Mouse (Mus musculus): ENCODE measurements around the gene Rps6kc1.

Gene Rps6kc1

DNA sequence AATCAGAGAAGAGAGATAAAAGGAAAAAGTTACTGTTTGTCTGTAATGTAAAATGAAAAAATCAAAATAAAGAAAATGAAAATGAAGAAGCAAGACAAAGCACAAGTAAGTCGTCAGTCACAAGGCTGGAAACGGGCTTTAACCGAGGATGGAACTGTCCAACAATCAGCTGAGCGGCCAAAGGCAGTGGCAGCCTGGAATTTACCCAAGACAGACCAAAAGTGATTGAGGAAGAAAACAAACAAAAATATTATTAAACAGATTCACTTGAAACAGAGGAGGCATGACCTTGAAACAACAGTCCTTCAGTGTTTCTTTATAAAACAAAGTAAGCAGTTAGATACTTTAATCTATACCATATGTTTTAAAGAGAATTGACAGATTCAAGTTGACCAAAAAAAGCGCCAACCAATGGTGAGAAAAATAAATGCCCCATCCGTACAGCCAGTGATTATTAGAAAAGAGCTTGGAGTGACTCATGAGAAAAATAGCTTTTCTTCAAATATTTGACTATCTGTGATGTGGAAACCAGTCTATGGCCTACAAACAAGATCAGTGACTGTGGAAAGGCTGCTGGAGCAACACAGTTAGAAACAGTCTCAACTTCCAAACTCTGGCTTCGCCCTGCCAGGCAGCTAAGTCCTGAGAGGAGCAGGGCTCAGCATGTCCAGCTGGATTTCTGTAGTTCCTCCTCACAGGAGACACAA lies 77.2 kb downstream of the Rps6kc1 start:
- DNase-seq (ENCODE audit: low read depth, low spot score): no peak

DNA sequence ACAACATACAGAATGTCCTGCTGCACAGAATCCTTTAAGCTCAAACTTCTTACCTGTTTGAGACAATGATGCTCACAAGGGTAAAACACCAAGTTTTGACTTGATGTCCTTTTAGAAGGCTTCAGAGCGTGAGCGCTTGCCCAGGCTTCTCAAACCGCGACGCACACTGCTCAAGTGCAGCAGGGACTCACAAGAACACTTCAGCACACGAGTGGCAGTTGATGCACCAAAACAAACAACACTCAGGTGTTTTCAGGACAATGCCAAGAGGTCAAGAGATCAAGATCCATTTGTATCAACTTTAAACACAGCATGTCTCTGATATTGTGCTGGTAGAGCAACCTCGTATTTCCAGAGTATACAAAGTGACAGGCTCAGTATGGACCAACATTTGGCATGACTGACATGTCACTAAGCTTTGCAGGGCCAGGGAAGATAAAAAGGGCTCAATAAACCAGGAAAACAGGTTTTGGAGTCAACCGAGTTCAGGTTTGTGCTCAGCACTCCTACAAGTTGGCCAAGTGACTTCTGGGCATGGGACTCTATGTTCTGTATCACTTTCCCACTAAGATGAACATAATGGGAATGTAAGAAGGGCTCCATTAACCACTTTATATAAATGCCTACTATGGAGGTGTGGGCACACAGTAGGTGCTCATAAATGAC lies 78.5 kb downstream of the Rps6kc1 start:
- DNase-seq (ENCODE audit: low read depth, low spot score): no peak

DNA sequence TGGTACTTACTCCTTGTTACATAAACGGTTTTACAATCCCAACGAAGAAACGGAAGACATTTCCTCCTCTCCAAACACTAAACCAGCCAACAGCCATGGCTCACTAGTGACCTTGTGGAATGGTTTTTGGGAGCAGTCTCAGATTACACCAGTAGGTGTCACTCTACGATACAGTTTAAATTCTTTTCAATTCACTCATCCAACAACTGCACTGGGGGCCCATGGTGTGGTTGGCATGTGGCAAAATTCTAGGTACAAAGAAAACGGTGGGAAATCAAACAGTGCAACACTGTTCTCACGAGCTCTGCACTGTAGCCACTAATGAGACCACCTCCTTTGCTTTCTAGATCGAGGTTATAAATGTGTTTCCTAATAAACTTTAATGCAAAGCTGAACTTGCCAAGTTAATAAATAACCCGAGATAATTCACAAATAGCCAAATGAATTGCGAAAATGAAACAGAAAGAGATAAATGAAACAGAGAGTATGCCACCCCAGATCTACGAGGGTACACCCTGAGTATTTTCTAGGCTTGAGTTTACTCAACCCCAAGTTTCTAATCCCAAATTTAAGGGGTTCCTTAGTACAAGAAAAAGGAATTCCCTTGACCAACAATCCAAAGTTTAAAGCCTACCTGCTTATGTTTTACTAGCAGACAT lies 79.6 kb downstream of the Rps6kc1 start:
- DNase-seq (ENCODE audit: low read depth, low spot score): peak; percentile 46

DNA sequence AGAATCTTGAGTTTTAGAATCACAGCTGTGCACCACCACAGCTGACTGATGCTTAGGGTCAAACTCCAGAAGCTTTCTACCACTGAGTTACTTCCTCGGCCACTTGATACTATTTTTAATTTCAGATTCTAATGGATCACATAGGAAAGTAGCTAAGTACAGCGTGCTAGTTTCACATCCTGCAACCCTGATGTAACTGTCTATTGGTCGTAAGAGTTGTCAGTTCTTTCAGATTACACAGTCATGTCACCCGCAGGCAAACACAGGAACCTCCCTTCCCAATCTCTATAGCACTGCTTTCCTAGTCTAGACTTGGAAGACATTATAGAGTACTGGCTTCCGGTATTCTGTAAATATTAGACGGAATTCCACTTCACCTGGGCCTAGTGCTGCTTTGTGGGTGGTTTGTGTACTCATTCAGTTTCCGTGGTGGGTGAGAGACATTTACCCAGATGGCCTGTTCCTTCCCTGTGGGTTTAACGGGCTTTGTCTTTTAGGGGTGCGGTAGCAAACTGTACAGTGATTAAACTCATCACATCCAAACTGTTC lies 85.0 kb downstream of the Rps6kc1 start:
- no peak for DNase-seq (ENCODE audit: low read depth, low spot score)

DNA sequence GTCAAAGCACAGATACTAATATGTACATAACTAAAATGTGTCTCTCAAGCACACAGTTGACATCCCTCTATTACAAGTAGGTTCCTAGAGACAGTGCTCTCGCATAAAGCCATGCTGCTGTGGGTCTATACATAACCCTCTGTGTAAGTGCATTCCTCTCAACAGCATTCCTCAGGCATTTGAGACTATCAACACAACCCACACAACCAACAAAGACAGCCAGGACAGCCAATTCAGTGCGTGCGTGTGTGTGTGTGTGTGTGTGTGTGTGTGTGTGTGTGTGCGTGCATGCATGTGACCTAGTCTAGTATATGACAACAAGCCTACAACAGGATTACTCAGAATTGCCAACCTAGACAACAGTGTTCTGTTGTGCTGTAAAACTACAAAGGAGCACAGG lies 87.8 kb downstream of the Rps6kc1 start:
- no peak for DNase-seq (ENCODE audit: low read depth, low spot score)

DNA sequence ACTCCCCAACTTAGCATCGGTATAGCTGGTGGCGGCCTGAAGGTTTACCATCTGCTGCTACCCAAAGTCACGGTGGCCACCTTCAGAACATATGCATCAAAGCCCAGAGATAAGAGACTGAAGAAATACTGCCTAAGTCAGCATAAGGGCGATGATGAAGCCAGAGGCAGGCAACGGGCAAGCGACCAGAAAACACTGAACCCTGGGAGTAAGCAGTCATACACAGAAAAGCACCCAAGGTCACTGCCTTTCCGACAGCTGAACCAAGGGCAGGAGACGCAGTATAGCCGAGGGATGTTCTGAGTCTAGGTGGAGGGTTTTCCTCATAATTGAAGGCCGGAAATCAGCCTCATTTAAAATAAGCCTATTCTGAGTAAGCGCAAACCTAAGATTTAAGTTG lies 95.4 kb downstream of the Rps6kc1 start:
- no peak for DNase-seq (ENCODE audit: low read depth, low spot score)

DNA sequence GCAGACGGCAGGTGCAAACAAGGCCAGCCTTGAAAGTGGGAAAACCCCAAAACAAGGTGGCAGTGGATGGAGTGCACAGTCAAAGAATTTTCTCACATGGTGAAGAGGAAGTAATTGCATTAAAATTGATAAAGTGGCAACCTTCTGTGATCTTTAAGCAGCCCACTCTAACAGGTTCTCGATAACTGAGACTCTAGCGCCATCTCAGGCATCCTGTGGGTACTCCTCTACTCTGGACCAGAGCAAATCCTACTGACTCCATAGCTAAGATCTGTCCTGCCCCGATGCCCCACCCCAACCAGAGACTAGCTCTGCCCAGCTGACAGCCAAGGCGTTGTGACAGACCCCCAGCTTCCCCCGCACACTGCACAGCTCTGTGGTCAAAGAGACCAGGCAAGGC lies 101.2 kb downstream of the Rps6kc1 start:
- DNase-seq (ENCODE audit: low read depth, low spot score): no peak

DNA sequence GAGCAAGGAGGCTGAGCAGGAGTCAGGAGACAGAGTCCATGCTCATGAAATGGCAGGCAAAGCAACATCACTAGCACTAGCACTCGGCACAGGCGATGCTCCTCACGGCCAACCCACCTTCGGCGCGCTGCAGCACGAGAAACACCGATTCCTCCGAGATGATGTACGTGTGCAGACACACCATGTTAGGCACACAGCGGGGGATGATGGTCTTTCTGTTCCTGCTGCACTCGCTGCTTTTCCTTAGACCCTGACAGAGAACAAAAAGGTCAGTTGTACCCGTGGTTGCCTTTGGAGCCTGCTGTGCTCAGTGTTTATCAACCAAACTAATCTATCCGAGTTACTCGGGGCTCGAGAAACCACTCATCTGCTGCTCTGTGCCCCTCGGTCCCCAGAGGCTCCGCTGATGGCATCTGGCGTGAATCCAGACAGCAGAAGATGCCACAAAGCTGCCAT lies 102.8 kb downstream of the Rps6kc1 start:
- peak; percentile 14 for DNase-seq (ENCODE audit: low read depth, low spot score)

DNA sequence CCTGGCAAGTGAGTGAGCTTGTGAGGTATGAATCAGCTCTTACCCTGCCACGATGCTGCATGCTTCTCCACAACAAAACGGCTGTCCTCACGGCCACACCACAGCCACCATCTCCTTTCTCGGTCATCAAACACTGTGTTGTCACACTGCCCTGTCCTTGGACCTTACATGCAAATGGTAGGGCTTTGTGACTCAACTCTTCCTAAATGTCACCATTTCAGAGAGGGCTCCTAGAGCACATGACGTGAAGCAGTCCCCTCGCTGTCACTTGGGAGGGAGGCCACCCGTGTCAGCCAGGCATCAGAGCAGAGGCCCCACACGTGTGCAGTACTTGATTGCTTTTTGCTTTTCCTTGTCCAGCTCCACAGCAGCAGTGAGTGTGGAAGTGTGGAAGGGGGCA lies 104.8 kb downstream of the Rps6kc1 start:
- no peak for DNase-seq (ENCODE audit: low read depth, low spot score)

DNA sequence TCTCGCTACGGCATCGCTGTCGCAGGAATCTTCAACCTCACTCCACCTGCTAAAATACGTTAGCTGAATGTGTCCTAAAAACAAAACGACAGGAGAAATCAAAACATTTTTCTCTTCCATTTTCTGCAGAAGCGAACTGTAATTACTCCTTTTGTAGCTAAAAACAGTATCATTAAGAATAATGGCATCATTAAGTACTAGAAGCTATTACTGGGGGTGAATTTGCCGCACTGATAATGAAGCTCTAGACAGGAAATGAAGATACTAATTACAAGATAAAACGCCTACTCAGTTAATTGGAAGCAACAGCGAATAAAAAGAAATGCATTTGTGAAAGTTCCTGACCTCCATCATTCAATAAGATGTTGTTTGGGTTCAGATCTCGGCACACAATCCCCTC lies 112.9 kb downstream of the Rps6kc1 start:
- DNase-seq (ENCODE audit: low read depth, low spot score): no peak

DNA sequence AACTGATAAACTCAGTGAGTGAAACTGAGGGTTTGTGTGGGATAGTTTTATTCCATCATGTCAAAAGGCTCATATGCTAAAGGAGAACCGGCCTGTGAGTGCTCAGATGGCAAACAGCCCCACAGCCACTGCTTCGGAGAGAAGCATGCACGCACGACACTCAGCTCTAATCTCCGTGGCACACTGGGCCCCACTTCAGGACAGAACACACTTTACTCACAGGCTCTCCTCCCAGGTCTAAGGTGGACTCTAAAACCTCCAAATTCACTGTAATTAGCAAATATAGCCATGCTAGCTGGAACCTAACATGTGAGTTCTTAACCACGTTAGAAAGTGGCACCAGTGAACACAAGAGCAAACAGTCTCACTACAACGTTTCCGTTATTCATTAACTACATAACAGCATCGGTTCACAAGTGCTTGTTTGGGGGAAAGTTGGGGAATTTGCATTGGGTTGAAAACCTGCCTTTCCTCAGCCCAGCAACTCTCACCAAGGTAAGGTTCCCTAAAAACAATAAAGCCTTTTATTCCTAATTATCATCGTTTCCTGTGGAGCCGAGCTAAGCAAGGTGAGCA lies 114.0 kb downstream of the Rps6kc1 start:
- DNase-seq (ENCODE audit: low read depth, low spot score): no peak

DNA sequence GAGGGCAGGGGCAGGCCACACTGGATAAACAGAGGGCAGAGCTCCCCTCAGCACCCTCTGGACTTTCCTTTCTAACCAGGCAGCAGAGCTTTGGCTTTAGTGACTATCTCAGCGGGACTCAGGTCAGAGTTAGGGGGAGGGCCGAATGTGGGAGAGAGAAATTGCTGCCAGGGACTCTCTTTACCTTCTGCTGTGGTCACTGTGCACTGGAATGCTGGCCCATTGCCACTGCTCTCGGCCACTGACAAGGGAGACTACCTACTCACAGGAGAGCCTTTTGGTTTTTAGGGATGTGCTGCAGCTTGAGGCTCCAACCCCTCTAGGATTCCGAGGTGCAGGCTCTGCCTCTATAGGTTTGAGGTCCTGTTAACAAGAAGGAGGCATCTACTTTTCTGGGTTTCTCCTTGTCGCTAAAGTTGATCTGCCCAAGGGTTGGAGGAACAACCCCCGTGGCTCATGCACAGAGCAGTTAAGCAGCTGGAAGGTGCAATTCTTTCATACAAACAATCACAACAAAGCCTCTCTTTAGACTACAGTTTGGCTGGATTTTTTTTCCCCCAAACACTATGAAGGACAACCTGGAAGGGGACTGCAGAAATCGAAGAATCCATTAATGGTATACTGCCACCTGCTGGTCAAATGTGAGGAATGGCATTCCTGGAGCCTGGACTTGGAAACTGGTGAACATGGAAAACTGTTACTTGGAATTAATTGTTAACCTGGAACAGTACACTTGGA lies 114.7 kb downstream of the Rps6kc1 start:
- DNase-seq (ENCODE audit: low read depth, low spot score): no peak

DNA sequence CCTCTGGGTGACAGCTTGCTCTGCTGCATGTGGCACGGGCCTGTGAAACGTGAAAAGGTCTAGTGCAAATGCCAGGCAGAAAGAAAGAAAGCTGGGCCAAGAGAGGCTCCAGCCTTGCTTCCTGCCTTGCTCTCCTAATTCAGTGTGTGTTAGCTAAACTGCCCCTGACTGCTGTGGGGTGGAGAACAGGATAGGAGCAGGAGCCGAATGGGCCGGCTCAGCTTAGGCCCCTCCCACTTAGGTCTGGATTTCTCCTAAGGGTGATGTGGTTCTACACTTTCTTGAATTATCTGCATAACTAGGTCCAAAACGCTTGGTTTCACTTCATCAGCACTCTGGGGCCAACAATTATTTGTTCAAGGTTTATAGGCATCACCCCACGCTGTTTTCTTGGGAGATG lies 119.9 kb downstream of the Rps6kc1 start:
- DNase-seq (ENCODE audit: low read depth, low spot score): no peak

DNA sequence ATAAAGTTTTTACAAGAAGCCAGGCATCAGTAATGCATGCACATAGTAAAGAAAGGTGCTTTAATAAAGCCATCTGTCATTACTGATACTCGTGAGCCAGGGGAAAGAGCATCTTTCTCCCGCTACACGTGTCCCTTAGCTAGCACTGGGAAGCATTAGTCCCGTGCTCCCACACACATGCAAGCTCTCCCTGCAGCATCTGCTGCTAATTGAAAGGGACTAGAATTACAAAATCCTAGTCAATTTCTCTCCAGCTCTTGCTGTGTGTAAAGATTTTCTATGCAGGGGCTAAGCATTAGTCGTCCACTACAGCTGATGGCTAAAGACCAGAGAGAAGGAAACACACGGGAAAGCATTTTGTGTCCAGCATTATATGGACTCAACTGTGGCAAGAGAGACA lies 120.8 kb downstream of the Rps6kc1 start:
- no peak for DNase-seq (ENCODE audit: low read depth, low spot score)

DNA sequence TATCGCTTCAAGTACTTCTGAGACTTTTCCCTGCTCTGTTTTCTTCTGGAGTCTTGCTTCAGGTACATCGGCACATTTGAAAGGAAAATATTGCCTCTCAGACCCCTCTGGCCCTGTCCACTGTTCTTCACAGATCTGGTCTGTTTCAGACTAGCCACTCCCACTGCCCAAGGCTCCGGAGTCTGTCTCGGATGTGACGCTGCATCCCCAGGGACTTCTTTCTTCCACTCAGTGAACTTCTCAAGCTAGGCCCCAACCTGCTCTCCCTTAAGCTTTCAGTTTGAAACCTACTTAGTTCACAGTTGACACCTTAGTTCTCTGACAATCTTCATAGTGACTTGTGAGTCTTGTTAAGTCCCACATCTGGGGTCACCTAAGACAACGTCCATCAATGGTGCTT lies 133.9 kb downstream of the Rps6kc1 start:
- no peak for DNase-seq (ENCODE audit: low read depth, low spot score)

DNA sequence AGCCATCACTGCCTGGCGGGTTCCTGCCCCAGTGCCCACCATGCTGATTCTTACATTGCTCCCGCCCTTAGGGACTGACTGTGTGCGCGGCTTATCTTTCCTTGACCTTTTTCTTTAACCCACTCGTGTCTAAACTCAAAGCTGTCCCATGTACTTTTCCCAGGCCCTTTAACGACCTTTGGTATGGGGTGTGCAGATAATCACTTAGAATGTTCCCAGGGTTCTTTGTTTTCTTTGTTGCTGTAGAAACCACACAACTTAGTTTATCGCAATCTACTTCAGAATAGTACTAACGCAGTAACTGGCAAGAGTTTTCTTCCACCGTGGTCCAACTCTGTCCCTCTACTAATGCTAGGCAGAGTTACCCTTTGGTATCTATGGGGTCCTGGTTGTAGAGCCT lies 135.3 kb downstream of the Rps6kc1 start:
- no peak for DNase-seq (ENCODE audit: low read depth, low spot score)

DNA sequence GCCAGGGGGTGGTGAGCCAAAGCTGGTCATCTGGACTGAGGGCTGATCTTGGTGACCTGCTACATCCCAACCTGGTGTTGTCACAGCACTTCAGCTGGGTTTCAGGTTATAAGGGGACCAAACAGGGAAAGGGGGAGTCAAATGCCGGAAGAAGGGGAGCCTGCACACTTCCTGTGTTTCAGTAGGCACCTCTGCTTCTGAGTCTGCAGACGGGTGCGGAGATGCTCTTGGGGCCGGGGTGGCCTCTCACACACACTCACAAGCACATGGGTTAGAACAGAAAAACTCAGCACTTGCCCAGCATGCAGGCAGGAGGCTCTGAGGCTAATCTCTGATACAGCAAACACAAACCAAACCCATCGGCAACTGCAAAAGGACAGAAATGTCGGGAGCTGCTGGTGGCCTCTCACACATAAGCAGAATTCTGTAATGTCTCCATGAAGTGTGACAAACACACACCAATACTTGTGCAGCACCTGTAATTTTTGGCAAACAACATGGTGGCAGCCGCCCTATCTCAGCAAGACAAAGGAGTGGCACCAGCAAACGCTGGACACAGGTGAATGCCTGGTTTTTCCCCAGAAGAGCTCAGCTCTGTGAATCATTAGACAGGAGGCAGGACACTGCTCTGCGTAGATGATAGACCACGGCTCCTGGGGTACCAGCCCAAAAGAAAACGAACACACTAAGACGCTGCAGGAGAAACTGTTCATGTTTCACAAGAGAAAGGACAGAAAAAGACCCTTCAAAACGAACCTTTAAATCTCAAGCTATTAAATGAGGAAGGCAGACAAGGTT lies 139.3 kb downstream of the Rps6kc1 start:
- no peak for DNase-seq (ENCODE audit: low read depth, low spot score)

DNA sequence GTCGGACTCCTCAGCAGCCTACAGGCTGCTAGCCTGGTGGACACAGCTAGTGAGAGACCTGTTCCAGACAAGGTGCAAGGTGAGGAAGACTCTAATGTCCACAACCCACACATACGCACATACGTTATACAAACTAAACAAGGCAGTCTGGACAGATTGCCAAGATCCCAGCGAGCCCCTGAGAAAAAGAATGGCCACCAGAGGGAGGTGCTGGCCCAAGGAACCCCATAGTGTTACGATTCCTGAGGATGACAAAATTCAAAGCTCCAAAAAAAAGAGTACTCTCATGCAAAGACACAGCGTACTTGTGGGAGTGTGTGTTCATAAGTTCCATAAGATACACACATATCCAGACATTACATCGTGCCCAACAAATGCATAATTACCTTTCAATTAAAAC lies 141.8 kb downstream of the Rps6kc1 start:
- no peak for DNase-seq (ENCODE audit: low read depth, low spot score)

DNA sequence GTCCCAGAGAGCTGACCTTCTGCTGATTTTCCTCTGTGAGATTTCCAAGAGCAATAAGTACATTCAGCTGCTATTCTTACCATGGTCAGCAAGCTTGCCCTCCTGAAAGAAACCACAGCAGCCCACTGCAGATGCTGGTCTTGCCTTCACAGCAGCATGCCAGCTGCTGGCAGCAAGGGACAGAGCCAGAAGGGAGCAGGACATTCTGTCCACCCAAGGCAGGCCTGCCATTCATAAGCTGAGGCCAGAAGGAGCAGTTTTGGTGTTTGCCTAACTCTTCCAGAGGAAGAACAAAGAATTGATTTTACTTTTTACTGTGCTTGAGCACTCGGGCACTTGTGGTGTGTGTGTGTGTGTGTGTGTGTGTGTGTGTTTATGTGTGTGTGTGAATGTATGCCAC lies 143.3 kb downstream of the Rps6kc1 start:
- no peak for DNase-seq (ENCODE audit: low read depth, low spot score)

DNA sequence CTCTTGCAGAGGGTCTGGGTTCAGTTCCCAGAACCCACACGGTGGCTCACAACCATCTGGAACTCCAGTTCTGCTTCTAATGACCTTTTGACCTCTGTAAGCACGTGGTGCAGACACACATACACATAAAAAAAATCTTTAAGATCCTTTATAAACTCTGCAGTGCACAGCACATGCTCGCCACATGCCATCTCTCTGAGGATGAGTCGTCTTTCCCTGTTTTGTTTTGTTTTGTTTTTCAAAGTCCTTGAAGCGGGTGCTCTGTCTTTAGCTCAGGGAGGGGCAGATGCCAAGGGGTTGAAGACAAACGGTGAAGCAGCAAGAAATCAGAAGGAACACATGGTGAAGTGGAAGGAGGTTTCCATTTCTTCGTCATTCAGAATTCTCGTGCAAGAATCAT lies 143.9 kb downstream of the Rps6kc1 start:
- no peak for DNase-seq (ENCODE audit: low read depth, low spot score)

DNA sequence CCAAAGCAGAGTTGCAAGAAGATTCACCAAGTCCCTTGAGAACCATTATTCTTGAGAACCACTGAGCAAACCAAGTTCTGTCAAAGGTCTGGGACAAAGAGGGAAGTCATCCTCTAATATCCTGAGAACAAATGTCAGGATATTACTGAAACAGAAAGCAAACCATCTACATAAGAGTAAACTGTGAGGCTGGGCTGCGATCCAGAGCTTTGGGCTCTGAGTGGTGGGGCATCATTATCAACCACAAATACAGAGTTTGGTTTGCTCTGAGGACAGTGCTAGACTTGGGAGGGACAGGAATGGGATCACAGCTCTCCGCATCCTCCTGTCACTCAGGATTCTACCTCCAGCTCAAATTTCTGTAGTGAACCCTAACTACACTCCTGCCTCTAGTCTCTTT lies 144.8 kb downstream of the Rps6kc1 start:
- DNase-seq (ENCODE audit: low read depth, low spot score): no peak

All from embryo, embryonic 11.5 days (tissue).